Mouse (Mus musculus): ENCODE measurements around the gene Copz2.
"Not testable (repeated sequence)": the region's sequence is repeated elsewhere in the genome, so short reads cannot be mapped to it uniquely, and the experiment has no call there.

The Copz2 gene

GRCm38 (mm10) chr11:96849681-96850467, at the start of gene Copz2:
TSS of gene Copz2 (plus strand) at chr11:96849870.
- DNase-seq (ENCODE audit: low spot score in 2 of 2) = no peak

- no peak for DNase-seq (ENCODE audit: low spot score in 2 of 2)
These were observed 44.1 kb upstream of the Copz2 start for GRCm38 (mm10) chr11:96805606-96806005.

GRCm38 (mm10) chr11:96808066-96808465, 41.6 kb upstream of the Copz2 start:
- no peak for DNase-seq (ENCODE audit: low spot score in 2 of 2)

- DNase-seq (ENCODE audit: low spot score in 2 of 2) = no peak
These were observed 40.0 kb upstream of the Copz2 start for GRCm38 (mm10) chr11:96809562-96810235.

GRCm38 (mm10) chr11:96811188-96811587, 38.5 kb upstream of the Copz2 start:
- DNase-seq (ENCODE audit: low spot score in 2 of 2) = not testable (repeated sequence)

GRCm38 (mm10) chr11:96813455-96813854, 36.2 kb upstream of the Copz2 start:
- DNase-seq (ENCODE audit: low spot score in 2 of 2) = no peak

GRCm38 (mm10) chr11:96813920-96814319, 35.8 kb upstream of the Copz2 start:
- no peak for DNase-seq (ENCODE audit: low spot score in 2 of 2)

- DNase-seq (ENCODE audit: low spot score in 2 of 2) = no peak
These were observed 35.2 kb upstream of the Copz2 start for GRCm38 (mm10) chr11:96814443-96814842.

- DNase-seq (ENCODE audit: low spot score in 2 of 2) = no peak
These were observed 33.8 kb upstream of the Copz2 start for GRCm38 (mm10) chr11:96815895-96816294.

GRCm38 (mm10) chr11:96816494-96816893, 33.2 kb upstream of the Copz2 start:
- DNase-seq (ENCODE audit: low spot score in 2 of 2) = no peak

- no peak for DNase-seq (ENCODE audit: low spot score in 2 of 2)
These were observed 32.7 kb upstream of the Copz2 start for GRCm38 (mm10) chr11:96816979-96817378.

GRCm38 (mm10) chr11:96818128-96818710, 31.5 kb upstream of the Copz2 start:
- DNase-seq (ENCODE audit: low spot score in 2 of 2) = no peak

GRCm38 (mm10) chr11:96821956-96822355, 27.7 kb upstream of the Copz2 start:
- no peak for DNase-seq (ENCODE audit: low spot score in 2 of 2)

GRCm38 (mm10) chr11:96822675-96823470, 26.8 kb upstream of the Copz2 start:
- DNase-seq (ENCODE audit: low spot score in 2 of 2) = no peak

- no peak for DNase-seq (ENCODE audit: low spot score in 2 of 2)
These were observed 26.2 kb upstream of the Copz2 start for GRCm38 (mm10) chr11:96823471-96823837.

GRCm38 (mm10) chr11:96823880-96824782, 25.5 kb upstream of the Copz2 start:
- peak; percentile 88 to 93 for DNase-seq (ENCODE audit: low spot score in 2 of 2)

- DNase-seq (ENCODE audit: low spot score in 2 of 2) = peak in 1 of 2 experiments; percentile 49
These were observed 24.7 kb upstream of the Copz2 start for GRCm38 (mm10) chr11:96824783-96825495.

GRCm38 (mm10) chr11:96826481-96826880, 23.2 kb upstream of the Copz2 start:
- DNase-seq (ENCODE audit: low spot score in 2 of 2) = no peak

- no peak for DNase-seq (ENCODE audit: low spot score in 2 of 2)
These were observed 22.5 kb upstream of the Copz2 start for GRCm38 (mm10) chr11:96827062-96827581.

GRCm38 (mm10) chr11:96827917-96828316, 21.8 kb upstream of the Copz2 start:
- no peak for DNase-seq (ENCODE audit: low spot score in 2 of 2)

All from frontal cortex, postnatal 36 days (tissue).